Mouse (Mus musculus): ENCODE measurements around the gene Slx1b.

Gene Slx1b

DNA sequence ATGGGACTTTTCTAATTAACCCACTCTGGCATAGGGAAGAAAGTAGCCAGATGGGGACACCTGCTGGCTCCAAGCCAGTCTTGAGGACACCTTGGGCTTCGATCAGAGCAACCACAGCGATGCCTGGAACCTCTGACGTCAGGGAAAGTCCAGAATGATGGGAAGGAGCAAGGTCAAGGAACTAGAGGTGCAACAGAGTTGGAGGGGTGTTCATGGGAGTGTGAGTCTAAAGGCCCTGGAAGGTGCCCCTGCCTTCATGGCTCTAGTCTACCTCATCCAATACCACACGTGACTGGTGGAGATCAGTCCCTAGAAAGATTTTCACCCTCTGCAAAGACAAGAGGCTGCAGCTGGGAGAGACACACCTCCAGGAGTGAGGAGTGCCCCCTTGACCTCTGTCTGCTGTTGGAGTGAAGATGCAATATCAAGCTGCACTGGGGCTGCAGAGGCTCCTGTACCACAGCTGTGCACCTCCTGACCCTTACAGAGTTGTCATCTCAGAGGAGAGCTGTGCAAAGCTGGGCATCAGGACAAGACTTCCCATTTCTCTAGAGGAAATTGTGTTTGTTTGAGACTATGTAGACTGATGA, 18.9 kb downstream of the Slx1b start:
- DNase-seq (ENCODE audit: low spot score), result no peak

DNA sequence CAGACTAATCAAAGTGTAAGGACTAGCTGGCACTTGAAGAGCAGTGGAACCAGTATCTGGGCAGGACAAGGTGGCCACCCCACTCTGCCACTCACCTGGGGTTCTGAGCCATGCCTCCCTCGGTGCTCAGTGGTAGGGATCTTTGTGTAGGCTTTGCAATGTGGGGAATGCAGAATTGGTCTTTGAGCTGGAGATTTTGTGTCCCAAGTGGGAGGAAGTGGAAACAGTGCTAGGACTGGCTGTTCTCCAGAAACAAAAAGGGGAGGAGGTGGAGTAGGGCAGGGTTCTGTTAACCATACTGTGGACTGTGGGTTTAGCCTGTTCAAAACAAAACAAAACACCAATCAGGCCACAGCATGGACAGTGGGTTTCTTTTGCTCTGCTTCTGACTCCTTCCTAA, 19.4 kb downstream of the Slx1b start, which contains the start of gene Sult1a1:
Gene Sult1a1, minus strand, starts transcription at position 226 of the 400 bp plus-strand sequence.
- peak; percentile 57 for DNase-seq (ENCODE audit: low spot score)

DNA sequence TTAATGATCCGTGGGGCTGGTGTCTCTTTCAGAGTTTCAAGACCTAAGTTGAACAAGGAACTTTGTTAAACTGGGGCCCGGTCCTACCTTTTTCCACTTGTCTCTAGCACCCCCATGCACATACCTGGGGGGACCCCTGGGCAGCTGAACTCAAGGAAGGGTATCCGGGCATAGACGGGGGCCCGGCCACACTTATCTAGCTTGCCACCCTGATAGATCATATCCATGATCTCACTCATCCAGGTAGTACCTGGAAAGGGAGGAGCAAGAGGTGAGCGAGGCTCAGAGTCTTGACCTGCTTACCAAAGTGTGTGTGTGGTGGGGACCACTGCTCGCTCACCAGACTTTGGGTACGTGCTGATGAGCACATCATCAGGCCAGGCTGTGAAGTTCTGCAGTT, 20.5 kb downstream of the Slx1b start:
- no peak for DNase-seq (ENCODE audit: low spot score)

DNA sequence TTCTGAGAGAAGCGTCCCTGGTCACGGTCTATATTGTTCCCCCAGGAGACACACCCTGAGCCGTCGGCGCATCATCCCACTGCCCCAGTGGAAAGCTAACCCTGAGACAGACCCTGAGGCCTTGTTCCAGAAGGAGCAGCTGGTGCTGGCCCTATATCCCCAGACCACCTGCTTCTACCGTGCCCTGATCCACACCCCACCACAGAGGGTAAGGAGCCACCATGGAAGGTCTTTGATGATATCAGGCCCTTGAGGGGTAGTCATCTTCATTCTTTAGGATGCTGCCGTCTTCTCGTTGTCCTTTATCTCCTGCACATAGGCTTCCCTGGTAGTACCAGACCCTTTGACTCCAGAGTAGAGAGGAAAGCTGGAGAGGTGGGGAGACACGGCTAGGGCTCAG, 23.5 kb downstream of the Slx1b start:
- no peak for DNase-seq (ENCODE audit: low spot score)

DNA sequence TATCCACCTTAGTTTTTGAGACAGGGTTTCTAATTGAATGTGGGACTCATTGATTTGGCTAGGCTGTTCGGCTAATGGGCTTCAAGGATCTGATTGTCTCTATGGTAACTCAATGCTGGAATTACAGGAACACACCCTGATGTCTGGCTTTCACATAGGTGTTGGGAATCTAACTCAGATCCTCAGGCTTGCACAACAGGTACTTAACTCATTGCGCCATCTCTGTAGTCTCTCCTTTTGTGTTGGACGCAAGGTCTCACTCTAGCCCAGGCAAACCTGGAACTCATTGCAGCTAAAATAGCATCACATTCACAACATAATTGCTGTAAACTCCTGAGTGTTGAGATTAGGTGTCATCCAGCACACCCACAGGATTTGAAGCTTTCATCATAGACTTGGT, 25.4 kb downstream of the Slx1b start:
- no peak for DNase-seq (ENCODE audit: low spot score)

DNA sequence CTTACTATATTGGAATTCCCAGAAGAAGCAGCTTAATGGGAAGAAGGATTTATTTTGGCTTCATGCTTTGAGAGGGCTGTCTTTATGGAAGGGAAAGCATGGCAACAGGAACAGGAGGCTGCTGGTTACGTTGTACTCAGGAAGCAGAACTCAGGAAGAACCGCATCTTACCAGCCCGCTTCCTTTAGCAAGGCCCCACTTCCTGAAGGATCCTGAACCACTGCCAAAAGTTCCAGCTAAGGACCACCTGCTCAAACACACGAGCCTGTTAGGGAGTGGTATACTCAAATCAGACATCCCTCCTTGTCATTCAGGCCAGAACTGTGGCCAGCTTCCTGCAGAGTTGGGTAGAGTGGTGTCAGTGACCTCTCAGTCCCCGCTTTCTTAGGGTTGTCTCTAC, 27.1 kb downstream of the Slx1b start:
- DNase-seq (ENCODE audit: low spot score), result no peak

DNA sequence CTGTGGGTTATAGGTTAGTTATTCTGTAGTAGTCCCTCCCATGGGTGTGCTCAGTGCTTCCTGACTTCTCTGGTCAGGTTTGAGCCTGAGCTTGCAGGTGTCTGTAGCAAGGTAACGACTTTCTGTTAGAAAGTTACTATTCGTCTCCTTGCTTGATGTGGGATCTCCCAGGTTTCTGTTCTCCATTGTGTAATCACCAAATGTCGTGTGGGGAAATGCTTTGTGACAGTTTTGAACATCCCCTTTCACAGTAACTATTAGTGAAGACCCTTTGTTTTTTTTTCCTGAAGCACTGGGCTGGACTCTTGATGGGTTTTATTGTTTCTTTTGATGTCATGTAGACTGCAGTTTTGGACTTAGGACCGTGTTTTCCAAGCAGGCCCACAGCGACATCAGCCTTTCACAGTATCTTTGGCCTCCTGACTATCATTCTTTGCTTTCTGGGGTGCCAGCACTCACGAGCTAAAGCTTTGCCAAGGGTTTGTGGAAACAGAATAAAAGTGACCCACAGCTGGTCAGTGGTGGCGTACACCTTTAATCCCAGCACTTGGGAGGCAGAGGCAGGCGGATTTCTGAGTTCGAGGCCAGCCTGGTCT, 28.0 kb downstream of the Slx1b start:
- DNase-seq (ENCODE audit: low spot score), result no peak

DNA sequence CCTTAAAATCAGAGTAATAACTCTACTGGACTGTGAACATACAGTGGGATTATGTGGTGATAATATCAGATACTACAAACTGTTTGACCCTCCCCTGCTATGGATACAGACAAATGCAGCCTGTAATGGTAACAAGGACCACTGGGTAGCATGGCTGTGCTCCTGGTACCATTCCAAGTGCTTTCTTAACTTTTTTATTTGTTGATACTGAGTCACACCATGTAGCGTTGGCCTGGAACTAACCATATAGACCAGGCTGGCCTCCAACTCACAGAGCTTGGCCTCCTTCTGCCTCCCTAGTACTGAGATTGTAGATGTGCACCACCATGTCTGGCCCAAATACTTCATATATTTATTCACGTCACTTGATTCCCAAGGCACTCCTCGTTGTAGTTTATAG, 30.3 kb downstream of the Slx1b start:
- DNase-seq (ENCODE audit: low spot score), result peak; percentile 24

DNA sequence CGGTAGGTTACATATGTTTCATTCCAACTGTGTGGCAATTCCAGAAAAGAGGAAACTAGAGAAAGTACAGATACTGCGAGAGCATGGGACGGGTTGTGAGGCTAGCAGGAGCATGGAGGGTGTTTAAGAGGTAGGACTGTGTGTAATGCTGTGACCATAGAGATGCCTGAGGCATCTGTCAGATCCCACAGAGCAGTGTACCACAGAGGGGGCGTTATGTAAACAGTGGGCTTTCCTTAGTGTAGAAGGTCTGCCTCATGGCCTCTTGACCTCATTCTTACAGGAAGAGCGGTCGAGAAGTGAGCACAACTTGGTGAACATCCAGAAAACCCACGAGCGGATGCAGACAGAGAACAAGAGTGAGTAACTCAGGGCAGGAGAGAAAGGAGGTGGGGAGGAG, 31.9 kb downstream of the Slx1b start:
- no peak for DNase-seq (ENCODE audit: low spot score)

DNA sequence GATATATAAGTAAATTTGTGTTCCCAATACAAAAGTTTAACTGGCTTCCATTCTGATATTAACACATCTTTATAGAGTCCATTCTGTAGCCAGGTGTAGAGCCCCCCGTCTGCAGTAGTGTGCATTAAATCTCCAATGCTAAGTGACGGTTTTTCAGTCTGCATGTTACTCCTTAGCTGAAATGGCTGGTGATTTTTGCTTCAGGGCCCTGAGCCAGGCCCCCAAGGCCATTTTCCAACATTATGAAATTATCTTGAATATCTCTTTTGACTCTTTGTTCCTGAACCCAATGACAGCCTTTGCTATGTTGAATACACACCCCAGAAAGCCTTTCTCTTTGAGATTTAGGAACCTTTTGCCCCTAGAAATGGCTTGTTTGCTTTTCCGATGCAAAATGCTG, 35.8 kb downstream of the Slx1b start:
- DNase-seq (ENCODE audit: low spot score), result no peak

DNA sequence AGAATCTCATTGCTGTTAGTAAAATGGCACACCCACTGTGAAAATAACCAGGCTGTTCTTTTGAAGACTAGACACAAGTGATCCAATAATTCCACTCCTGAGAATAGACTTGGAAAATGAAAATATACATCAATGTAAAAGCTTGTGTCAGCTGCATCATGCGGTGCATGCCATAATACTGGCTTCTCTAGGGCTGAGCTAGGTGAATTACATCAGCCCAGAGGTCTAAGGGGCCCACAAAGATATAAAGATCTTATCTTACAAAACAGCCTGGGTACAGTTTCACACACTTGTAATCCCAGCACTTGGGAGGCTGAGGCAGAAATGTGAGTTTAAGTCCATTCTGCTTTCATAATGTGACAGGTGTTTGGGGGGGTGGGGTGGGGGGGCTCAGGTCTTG, 38.1 kb downstream of the Slx1b start:
- DNase-seq (ENCODE audit: low spot score), result no peak

DNA sequence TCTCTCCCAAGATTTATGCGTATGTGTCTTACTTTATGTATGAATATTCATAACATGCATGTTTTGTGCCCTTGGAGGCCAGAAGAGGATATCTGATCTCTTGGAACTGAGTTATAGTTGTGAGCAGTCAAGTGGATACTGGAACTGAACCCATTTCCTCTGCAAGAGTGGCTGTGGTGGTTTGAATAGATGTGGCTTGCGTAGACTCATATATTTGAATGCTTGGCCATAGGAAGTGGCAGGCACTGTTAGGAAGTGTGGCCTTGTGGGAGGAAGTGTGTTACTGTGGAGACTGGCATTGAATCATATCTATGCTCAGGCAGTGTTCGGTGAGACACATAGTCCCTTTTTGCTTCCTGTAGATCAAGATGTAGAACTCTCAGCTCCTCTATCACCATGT, 39.9 kb downstream of the Slx1b start:
- DNase-seq (ENCODE audit: low spot score), result no peak

DNA sequence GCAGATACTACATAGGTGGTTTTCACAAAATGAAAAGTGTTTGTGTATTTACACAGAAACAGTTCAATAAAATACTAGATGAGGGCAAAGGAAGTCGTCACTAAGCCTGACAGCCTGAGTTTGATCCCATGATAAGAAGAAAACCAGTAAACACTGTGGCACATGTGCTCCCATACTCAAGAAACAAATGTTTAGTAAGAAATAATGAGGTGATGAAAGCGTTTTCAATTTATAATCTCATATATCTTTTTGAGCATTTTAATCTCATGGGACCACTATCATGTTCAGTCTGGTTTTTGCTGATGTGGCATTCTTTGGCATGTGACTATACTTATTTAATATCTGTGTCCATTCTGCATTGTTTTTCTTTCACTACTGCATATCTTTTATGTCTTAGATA, 41.6 kb downstream of the Slx1b start:
- DNase-seq (ENCODE audit: low spot score), result no peak

DNA sequence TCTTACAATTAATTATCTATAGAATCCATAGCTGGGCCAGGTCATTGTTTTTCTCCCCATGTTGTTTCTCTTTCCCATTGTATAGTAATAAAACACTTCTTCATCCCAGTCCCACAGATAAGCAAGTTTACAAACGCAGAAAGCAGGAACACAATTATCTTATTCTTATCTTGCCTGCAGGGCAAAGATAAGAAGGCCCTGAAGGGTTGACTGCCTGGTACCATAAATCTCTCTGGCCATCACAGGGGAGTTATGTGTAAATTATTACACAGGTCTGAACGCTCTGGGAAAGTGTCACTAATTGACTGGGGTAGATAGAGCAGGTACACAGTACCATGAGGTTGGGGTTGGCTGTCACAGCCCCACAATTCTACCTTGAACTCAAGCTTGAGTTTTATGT, 44.7 kb downstream of the Slx1b start:
- no peak for DNase-seq (ENCODE audit: low spot score)

DNA sequence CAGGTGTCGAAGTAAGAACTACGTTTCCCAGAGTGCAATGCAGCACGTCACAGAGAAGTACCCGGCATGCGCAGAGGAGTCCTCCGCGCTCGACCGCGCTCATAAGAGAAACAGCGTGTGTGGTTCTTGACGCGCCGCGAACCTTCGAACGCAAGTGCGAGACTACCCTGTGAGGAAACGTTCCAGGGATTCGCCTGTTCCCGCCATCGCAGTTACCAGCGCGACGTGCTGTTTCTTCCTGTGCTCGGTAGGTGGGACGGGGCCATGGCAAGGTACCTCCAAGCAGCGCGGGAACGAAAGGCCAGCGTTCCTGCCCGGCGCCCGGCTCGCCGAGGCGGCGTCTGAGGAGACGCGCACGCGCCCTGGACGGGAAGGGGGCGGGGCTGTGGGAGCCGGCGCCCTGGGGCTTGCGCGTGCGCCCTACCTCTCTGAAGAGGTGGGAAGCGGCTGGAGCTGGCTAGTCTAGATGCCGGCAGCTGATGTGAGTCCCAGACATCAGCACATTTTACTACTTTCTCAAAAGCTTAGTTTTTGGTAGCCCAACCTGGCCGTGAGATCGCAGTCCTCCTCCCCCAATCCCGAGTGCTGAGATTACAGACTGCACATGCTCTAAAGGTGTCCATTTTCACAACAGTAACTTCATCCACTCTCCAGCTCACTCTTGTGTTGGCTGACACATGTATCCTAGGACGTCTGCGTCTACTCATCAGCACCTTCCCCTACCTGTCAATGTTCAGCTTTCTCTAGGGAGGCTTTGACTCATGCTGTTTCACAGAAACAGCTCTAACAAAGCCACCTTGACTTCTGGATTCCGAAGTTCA, 46.1 kb downstream of the Slx1b start, which contains the start of gene Sgf29:
Gene Sgf29, plus strand, starts transcription at position 79 of the 821 bp plus-strand sequence.
- peak; percentile 94 for DNase-seq (ENCODE audit: low spot score)

DNA sequence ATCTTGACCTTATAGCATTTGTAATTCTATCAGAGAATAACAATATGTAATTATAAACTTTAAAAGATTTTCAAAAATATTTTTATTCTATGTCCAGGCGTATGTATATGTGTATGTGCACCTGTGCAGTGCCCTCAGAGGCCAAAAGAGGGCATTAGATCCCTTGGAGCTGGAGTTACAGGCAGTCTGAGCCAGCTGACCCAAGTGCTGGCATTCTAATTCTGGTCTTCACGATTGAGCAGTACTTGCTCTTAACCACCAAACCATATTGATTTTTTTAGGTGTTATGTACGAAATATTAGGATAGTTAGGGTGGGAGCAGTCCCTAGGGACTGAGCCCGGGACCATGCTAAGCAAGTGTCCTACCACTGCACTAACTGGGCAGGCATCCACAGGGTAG, 47.1 kb downstream of the Slx1b start:
- no peak for DNase-seq (ENCODE audit: low spot score)

DNA sequence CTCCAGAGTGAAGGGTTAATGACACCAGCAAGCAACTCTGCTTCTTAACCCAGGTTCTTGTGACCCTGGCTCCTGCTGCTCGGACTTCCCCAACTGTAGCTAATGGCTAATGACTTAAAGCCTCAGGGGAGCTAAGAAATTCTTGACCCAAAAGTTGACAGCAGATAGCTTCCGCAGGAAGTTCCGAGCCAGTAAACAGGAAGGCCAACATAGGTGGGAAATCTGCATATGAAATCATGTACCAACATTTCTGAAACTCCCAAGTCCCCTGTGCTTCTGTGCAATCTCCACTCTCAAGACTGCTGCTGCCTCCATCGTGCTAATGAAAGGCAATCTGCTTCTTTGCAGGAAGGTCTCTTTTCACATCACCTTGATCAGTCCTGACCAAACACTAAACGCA, 49.9 kb downstream of the Slx1b start:
- DNase-seq (ENCODE audit: low spot score), result no peak

DNA sequence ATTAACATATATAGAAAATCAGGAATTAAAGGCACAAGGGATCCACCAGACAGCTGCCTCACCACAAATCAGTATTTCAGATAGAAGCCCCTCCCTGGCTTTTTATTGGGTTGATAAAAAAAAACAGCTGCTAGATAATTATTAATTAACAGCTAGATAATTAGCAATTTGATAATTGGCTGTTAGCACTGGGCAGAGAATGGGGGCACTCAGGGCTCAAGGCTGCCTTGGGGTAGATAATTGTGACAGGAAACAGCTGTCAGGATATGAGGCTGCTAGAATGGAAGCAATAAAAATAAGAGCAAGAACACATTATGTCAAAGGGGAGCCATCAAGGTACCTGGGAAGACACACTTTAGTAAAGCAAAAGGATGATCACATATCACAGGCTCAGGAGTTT, 50.7 kb downstream of the Slx1b start:
- DNase-seq (ENCODE audit: low spot score), result no peak

DNA sequence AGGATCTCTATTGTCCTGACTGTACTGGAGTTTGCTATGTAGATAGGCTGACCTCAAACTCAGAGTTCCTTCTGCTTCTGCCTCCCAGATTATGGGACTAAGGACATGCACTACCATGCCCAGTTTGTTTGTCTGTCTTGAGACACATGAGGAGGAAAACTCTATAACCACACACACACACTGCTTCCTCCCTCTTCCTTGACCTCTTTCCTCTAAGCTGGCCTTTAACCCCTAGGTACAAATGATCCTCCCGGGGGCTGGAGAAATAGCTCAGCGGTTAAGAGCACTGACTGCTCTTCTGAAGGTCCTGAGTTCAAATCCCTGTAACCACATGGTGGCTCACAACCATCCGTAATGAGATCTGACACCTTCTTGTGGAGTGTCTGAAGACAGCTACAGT, 51.2 kb downstream of the Slx1b start:
- DNase-seq (ENCODE audit: low spot score), result no peak

DNA sequence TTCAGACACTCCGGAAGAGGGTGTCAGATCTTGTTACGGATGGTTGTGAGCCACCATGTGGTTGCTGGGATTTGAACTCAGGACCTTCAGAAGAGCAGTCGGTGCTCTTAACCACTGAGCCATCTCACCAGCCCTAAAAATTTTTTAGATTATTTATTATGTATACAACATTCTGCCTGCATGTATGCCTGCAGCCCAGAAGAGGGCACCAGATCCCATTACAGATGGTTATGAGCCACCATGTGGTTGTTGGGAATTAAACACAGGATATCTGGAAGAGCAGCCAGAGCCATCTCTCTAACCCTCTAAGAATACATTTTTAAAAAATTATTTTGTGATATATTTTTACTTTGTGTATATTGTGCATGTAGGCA, 52.4 kb downstream of the Slx1b start:
- DNase-seq (ENCODE audit: low spot score), result peak; percentile 43

DNA sequence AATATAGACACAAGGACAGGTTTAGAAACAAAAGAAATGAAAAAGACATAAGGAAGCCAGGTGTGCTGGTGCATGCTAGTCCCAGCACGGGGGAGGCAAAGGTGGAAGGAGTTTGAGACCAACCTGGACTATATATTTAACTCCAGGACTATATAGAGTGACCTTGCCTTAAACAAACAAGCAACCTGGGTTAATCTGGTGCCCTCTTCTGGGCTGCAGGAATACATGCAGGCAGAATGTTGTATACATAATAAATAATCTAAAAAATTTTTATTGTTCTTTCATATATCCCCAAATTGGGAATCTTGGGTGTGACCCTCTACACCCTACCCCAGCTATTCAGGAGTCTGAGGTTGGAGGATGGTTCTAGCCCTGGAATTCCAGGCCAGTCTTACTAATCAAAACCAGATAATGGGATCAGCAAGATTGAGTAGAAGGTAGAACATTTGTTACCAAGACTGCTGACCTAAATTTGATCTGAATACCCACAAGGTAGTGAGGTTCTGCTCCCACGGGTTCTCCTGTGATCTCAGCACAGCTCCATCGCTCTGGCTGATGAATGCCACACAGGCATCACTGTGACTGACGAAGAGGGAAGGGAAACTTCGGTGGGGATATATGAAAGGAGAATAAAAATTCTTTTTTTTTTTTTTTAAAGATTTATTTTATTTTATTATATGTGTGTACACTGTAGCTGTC, 52.9 kb downstream of the Slx1b start:
- no peak for DNase-seq (ENCODE audit: low spot score)
